Mouse (Mus musculus): ENCODE data around the gene Pld3. TPM values are rescaled to one million over a fixed set of nuclear protein-coding genes. Genes with fewer than 3 reads are reported as not detected.

Pld3 gene
- total RNA-seq, 2 experiments from 2014 or later = 575 to 580 TPM

DNA sequence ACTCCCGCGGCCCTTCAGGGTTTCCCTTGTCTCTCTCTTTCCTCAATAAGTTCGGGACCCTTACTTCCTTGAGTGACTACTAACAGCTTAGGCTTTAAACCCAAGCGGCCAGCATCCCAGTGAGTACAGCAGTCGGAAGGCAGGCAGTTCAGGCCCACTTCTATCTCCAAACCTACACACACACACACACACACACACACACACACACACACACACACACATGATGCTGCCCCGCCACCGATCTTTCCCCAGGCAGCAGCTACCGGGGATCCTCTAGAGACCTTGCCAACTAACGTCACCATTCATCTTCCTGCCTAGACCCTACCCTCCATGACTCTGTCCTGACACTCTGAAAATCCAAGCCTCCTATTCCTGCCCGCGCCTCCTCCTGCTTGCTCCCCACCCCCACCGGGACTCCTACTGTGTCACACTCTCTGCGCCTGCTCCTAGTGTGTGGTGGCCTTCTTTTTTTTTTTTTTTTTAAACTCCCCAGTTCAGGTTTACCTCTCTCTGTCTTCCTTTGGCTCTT, 65.2 kb downstream of the Pld3 start:
- DNase-seq (ENCODE audit: low spot score in 2 of 2) = peak in 1 of 2 experiments; percentile 61

DNA sequence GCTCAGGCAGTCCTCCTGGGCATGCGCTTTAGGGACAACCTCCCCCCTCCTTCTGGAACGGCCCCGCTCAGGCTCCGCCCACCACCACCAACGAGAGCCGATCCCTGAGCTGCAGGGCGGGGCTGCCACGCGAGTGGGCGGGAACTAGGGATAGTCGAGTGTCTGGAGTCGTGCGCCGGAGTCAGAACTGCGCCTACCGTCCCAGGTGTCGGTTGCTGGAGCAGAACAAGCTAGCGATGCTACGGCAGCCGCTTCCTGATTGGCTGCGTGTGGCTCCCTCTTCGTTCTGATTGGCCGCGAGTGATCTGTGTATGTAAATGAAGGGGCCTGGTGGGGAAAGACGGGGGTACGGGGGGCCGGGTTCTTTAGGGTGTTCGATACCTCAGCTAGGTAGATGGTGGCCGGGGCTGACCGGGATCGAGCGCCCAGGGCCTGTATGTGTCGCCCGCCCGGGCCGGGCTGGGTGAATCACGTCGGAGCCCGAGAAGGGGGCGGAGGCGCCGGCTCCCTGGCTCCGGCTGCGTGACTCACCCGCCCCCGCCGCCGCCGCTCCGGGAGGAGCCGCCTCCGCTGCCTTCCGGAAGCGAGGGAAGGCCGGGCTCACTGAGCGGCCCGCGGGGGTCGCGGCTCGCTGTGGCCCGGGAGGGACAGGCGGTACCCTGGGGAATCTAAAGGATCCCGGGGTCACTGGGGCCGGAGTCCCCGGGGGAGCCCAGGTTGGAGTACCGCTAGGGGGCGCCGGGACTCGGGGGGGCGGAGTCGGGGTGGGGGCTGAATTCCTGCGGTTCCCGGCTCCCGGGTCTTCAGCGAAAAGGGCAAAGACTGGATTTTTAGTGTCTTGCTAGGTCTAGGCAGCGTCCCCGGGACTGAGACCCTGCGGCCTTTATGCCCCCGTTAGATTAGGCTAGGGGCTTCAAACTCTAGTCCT, 66.0 kb downstream of the Pld3 start, which contains the start of gene Sertad1:
Gene Sertad1, plus strand, starts transcription at position 141 of the 928 bp plus-strand sequence.
- DNase-seq (ENCODE audit: low spot score in 2 of 2) = peak; percentile 100

DNA sequence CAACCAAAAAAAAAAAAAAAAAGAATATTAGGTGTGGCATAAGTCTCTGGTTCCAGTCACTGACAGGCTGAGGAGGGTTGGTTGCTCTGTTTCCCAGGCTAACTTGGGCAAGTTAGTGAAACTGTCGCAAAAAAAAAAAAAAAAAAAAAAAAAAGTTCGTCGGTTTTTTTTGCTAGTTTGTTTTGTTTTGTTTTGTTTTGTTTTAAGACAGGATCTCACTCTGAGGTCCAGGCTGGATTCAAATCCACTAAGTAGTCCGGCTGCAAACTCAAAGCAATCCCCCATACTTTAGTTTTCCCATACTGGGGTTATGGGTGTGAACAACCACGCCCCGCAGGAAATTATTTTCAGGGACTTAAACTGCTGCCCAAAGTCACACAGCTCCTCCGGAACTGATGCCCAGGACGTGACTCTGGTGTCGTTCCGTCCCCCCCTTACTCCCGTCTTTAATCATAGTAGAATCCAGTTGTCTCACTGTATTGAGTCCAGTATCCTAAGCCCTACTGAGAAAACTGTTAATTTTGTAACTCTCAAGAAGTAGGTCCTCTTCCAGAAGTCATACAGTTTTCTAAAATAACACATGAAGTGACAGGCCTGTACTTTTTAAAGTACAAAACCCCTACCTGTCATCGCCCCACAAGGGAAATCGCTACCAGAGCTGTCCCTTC, 66.8 kb downstream of the Pld3 start:
- DNase-seq (ENCODE audit: low spot score in 2 of 2) = peak in 1 of 2 experiments; percentile 16

DNA sequence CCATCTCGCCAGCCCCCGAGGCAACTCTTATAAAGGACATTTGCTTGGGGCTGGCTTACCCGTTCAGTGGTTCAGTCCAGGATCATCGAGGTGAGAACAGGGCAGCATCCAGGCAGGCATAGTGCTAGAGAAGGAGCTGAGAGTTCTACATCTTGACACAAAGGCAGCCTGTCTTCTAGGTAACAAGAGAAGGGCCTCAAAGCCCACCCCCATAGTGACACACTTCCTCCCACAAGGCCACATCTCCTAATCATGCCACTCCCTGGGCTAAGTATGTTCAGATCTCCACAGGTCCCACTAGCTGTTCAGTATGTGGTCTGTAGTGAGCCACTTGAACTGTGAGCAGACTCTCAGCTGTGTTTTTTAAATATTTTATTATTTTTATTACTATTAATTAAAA, 69.2 kb downstream of the Pld3 start:
- DNase-seq (ENCODE audit: low spot score in 2 of 2) = no peak

Other genes with a start within 250 kb of the Pld3 start
- 10 to 100 TPM; 43.9 to 47.5 TPM for gene Ltbp4, start 215.5 kb downstream of the Pld3 start, total RNA-seq (2021)
- 10 to 100 TPM; 25.8 to 28.2 TPM for gene Shkbp1, start 197.2 kb downstream of the Pld3 start, total RNA-seq (2021)
- gene Gm20479, start 195.8 kb downstream of the Pld3 start, total RNA-seq (2021) = not detected
- 100 to 1,000 TPM; 130 to 133 TPM for gene Sptbn4, start 105.5 kb downstream of the Pld3 start, total RNA-seq (2021)
- 10 to 100 TPM; 18.5 to 20.1 TPM for gene Blvrb, start 105.2 kb downstream of the Pld3 start, total RNA-seq (2021)
- 1 to 10 TPM; 4.2 to 5.1 TPM for gene Sertad3, start 79.5 kb downstream of the Pld3 start, total RNA-seq (2021)
- gene Sertad1, start 66.3 kb downstream of the Pld3 start, total RNA-seq (2021) = 10 to 100 TPM in 1 of 2 experiments, 1 to 10 TPM in 1; 8.7 to 11.5 TPM
- under 1 TPM; 0.25 to 0.35 TPM for gene Prx, start 53.9 kb downstream of the Pld3 start, total RNA-seq (2021)
- gene Hipk4, start 30.0 kb downstream of the Pld3 start, total RNA-seq (2021) = not detected
- 10 to 100 TPM; 24.7 to 26.5 TPM for gene 2310022A10Rik, start within 50 bp of the Pld3 start, total RNA-seq (2021)
- gene Akt2, start 38.3 kb upstream of the Pld3 start, total RNA-seq (2021) = 100 to 1,000 TPM in 1 of 2 experiments, 10 to 100 TPM in 1; 88.8 to 103 TPM
- gene Ttc9b, start 100.7 kb upstream of the Pld3 start, total RNA-seq (2021) = 10 to 100 TPM; 45.3 to 45.7 TPM
- gene Map3k10, start 121.4 kb upstream of the Pld3 start, total RNA-seq (2021) = 100 to 1,000 TPM; 175 to 180 TPM
- gene Zfp607b, start 136.1 kb upstream of the Pld3 start, total RNA-seq (2021) = 10 to 100 TPM; 10.3 to 10.6 TPM
- gene Zfp60, start 178.2 kb upstream of the Pld3 start, total RNA-seq (2021) = 10 to 100 TPM; 36.0 to 37.7 TPM

All from layer of hippocampus, adult 18-20 months (tissue).